ENCODE assay signal across 18 mouse cellular contexts in the genomic region with DNA sequence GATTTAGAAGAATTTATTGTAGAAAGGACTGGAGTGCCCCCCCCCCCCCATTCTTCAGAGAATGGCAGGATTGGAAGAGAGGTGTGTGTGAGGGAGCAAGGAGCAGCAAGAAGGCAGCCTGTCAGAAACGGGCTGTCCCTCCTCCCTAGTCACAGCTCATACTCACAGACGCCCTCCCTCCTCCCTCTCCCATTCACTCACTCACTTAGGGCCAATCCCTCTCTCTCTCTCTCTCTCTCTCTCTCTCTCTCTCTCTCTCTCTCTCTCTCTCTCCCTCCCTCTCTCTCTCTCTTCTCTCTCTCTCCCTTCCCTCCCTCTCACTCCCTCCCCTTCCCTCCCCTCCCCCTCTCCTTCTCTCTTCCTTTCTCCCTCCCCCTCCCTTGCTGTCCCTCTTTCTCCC. TPM values are rescaled to one million over a fixed set of nuclear protein-coding genes. Genes with fewer than 3 reads are reported as not detected.
DNase-seq lines count a peak whose midpoint lies in the region; ATAC-seq lines count a peak whose summit lies in the region.
"Had no signal": no experiment of that assay in that cellular context is flagged by ENCODE, and none has a peak within 500 bp of the region (broad histone marks: within the 10 kb centered on the region; RNA-seq: fewer than 3 reads in every experiment).

No protein-coding gene starts in this region.

- H3K4me3 ChIP-seq in forebrain, embryonic 10.5 days, result peak overlapping the region; percentile 53; the same call in 1 of the 2 replicates
- no peak overlapping the region for H3K4me3 ChIP-seq in forebrain, embryonic 16.5 days (replicated peaks; ENCODE audit: low read length)
- H3K4me3 ChIP-seq in hindbrain, embryonic 12.5 days, result no peak overlapping the region
- H3K4me3 ChIP-seq in hindbrain, embryonic 13.5 days, result no peak overlapping the region
- 0 out of 2 replicates have a peak overlapping the region, but pooled peaks have one; percentile 50 for H3K4me3 ChIP-seq in limb, embryonic 10.5 days
- H3K4me3 ChIP-seq in intestine, embryonic 15.5 days (replicated peaks), result no peak overlapping the region

- 10% methylated on average over 2 of the region's 2 CpGs for WGBS in forebrain, embryonic 10.5 days
- WGBS in forebrain, embryonic 16.5 days, result 0% methylated on average over 2 of the region's 2 CpGs
- WGBS in hindbrain, embryonic 12.5 days, result 0% methylated on average over 1 of the region's 2 CpGs
- 14% methylated on average over 1 of the region's 2 CpGs for WGBS in hindbrain, embryonic 13.5 days
- WGBS in limb, embryonic 10.5 days, result 0% methylated on average over 1 of the region's 2 CpGs
- 22% methylated on average over 2 of the region's 2 CpGs for WGBS in intestine, embryonic 15.5 days

- no peak overlapping the region for H3K9ac ChIP-seq in forebrain, embryonic 16.5 days (replicated peaks; ENCODE audit: low read depth, low read length)
- no peak overlapping the region for H3K9ac ChIP-seq in hindbrain, embryonic 12.5 days
- H3K9ac ChIP-seq in hindbrain, embryonic 13.5 days, result no peak overlapping the region
- H3K9ac ChIP-seq in intestine, embryonic 15.5 days, result no peak overlapping the region
- H3K9ac ChIP-seq: stomach, embryonic 15.5 days had no signal

- peaks cover 34% of the 10 kb centered on the region for H3K4me1 ChIP-seq in forebrain, embryonic 10.5 days
- H3K4me1 ChIP-seq in forebrain, embryonic 16.5 days (replicated peaks; ENCODE audit: control insufficient read depth, insufficient read depth, low read length), result peaks cover 23% of the 10 kb centered on the region
- H3K4me1 ChIP-seq in hindbrain, embryonic 12.5 days, result peaks cover 17% of the 10 kb centered on the region
- peaks cover 21% of the 10 kb centered on the region for H3K4me1 ChIP-seq in hindbrain, embryonic 13.5 days (replicated peaks)
- peaks cover 29% of the 10 kb centered on the region for H3K4me1 ChIP-seq in limb, embryonic 10.5 days
- H3K4me1 ChIP-seq in intestine, embryonic 15.5 days (replicated peaks), result peaks cover 10% of the 10 kb centered on the region

- intact Hi-C loops in gastrocnemius, postnatal 36 days (cut with DNase I), result no loop called here

- H3K36me3 ChIP-seq in forebrain, embryonic 10.5 days (replicated peaks), result no peaks in the 10 kb centered on the region
- H3K36me3 ChIP-seq in forebrain, embryonic 16.5 days (ENCODE audit: control insufficient read depth, insufficient read depth), result no peaks in the 10 kb centered on the region
- H3K36me3 ChIP-seq in hindbrain, embryonic 12.5 days, result no peaks in the 10 kb centered on the region
- no peaks in the 10 kb centered on the region for H3K36me3 ChIP-seq in hindbrain, embryonic 13.5 days
- no peaks in the 10 kb centered on the region for H3K36me3 ChIP-seq in limb, embryonic 10.5 days
- H3K36me3 ChIP-seq in intestine, embryonic 15.5 days, result no peaks in the 10 kb centered on the region
- H3K36me3 ChIP-seq: G1E; liver, embryonic 13.5 days; stomach, embryonic 15.5 days had no signal

- DNase-seq in forebrain, embryonic 10.5 days (ENCODE audit: extremely low spot score, low spot score), result no peak
- peak; percentile 56 for DNase-seq in NIH3T3 (ENCODE audit: low read depth)
- no peak for DNase-seq in limb, embryonic 10.5 days (ENCODE audit: low spot score)
- no peak for DNase-seq in gastrocnemius, postnatal 36 days
- DNase-seq: B cell, adult 2 months; cerebellum, adult 9-11 months; kidney, postnatal 4 days; liver, embryonic 13.5 days; lung, postnatal 4 days; thymus, postnatal 14 days had no signal

- no peak overlapping the region for H3K27ac ChIP-seq in forebrain, embryonic 10.5 days
- H3K27ac ChIP-seq in forebrain, embryonic 16.5 days (ENCODE audit: low read length), result no peak overlapping the region
- H3K27ac ChIP-seq in hindbrain, embryonic 12.5 days, result no peak overlapping the region
- no peak overlapping the region for H3K27ac ChIP-seq in hindbrain, embryonic 13.5 days
- no peak overlapping the region for H3K27ac ChIP-seq in limb, embryonic 10.5 days
- H3K27ac ChIP-seq in intestine, embryonic 15.5 days, result no peak overlapping the region
- H3K27ac ChIP-seq: liver, embryonic 13.5 days; stomach, embryonic 15.5 days had no signal

- no peak overlapping the region for H3K4me2 ChIP-seq in forebrain, embryonic 16.5 days (ENCODE audit: low read length)
- H3K4me2 ChIP-seq in hindbrain, embryonic 12.5 days (replicated peaks), result peak overlapping the region; percentile 66; the same call in 1 of the 2 replicates
- H3K4me2 ChIP-seq in hindbrain, embryonic 13.5 days, result no peak overlapping the region
- H3K4me2 ChIP-seq in intestine, embryonic 15.5 days (replicated peaks), result no peak overlapping the region

- no peaks in the 10 kb centered on the region for H3K9me3 ChIP-seq in forebrain, embryonic 10.5 days
- no peaks in the 10 kb centered on the region for H3K9me3 ChIP-seq in forebrain, embryonic 16.5 days (ENCODE audit: control insufficient read depth, low read length)
- H3K9me3 ChIP-seq in hindbrain, embryonic 12.5 days (replicated peaks), result no peaks in the 10 kb centered on the region
- H3K9me3 ChIP-seq in hindbrain, embryonic 13.5 days, result no peaks in the 10 kb centered on the region
- H3K9me3 ChIP-seq in limb, embryonic 10.5 days (replicated peaks), result no peaks in the 10 kb centered on the region
- H3K9me3 ChIP-seq in intestine, embryonic 15.5 days, result no peaks in the 10 kb centered on the region
- H3K9me3 ChIP-seq: G1E; liver, embryonic 13.5 days; stomach, embryonic 15.5 days had no signal

- ATAC-seq in forebrain, embryonic 16.5 days, result no peak
- ATAC-seq in hindbrain, embryonic 12.5 days (ENCODE audit: low FRiP score), result no peak
- ATAC-seq in hindbrain, embryonic 13.5 days (ENCODE audit: low FRiP score), result no peak
- ATAC-seq in intestine, embryonic 15.5 days, result no peak
- ATAC-seq: intestine, postnatal 0 days had no signal

- H3K27me3 ChIP-seq in forebrain, embryonic 10.5 days (ENCODE audit: poor library complexity, severe bottlenecking), result peaks cover 78% of the 10 kb centered on the region
- peaks cover 8% of the 10 kb centered on the region; the same call in 1 of the 2 replicates for H3K27me3 ChIP-seq in forebrain, embryonic 16.5 days (replicated peaks; ENCODE audit: control insufficient read depth, insufficient read depth, low read length)
- H3K27me3 ChIP-seq in hindbrain, embryonic 12.5 days, result peaks cover 37% of the 10 kb centered on the region
- H3K27me3 ChIP-seq in hindbrain, embryonic 13.5 days, result peaks cover 47% of the 10 kb centered on the region
- peaks cover 55% of the 10 kb centered on the region for H3K27me3 ChIP-seq in limb, embryonic 10.5 days (ENCODE audit: low read depth, poor library complexity, severe bottlenecking)
- H3K27me3 ChIP-seq in intestine, embryonic 15.5 days (replicated peaks), result peaks cover 6% of the 10 kb centered on the region; the same call in 1 of the 2 replicates

RNA-seq across cellular contexts. Expression of a gene that starts 4.9 kb away (rescaled TPM):
- polyA plus RNA-seq in forebrain, embryonic 10.5 days (2016; fragmentation: Nextera tagmentation; extraction: Ambion mirVana), result 0.26 and 0.27 TPM in 2 replicates
- 9.9 and 10.3 TPM in 2 replicates for polyA plus RNA-seq in forebrain, embryonic 16.5 days (2015; fragmentation: Nextera tagmentation; extraction: Ambion mirVana)
- polyA plus RNA-seq in hindbrain, embryonic 12.5 days (2016; fragmentation: Nextera tagmentation; extraction: Ambion mirVana), result 3.5 and 5.0 TPM in 2 replicates
- 0.56 and 0.78 TPM in 2 replicates for polyA plus RNA-seq in hindbrain, embryonic 13.5 days (2015; fragmentation: Nextera tagmentation; extraction: Ambion mirVana)
- 0.14 and 0.44 TPM in 2 replicates for polyA plus RNA-seq in limb, embryonic 10.5 days (2016; fragmentation: Nextera tagmentation; extraction: Ambion mirVana)
- total RNA-seq in gastrocnemius, postnatal 36 days (2021), result under 1 TPM; 0.61 to 0.99 TPM
- 2.5 TPM in 2 replicates for polyA plus RNA-seq in intestine, embryonic 15.5 days (2015; fragmentation: Nextera tagmentation; extraction: Ambion mirVana)
- polyA plus RNA-seq: erythroblast, embryonic 14.5 days; G1E had no signal

Comparison
In these comparisons a context has a peak if more than half of its experiments do, and no peak if none do; other contexts are left out.
1. H3K4me3 ChIP-seq: peak in forebrain, embryonic 10.5 days (single experiment) and limb, embryonic 10.5 days (single experiment); none in forebrain, embryonic 16.5 days (single experiment), hindbrain, embryonic 12.5 days (single experiment), hindbrain, embryonic 13.5 days (single experiment) and intestine, embryonic 15.5 days (single experiment).